Mouse (Mus musculus) midbrain, embryonic 14.5 days (tissue): ENCODE measurements at regions not wholly inside any gene's neighbourhood (a gene's known extent, or its start where the extent isn't known, plus 50 kb on each side); places are given as distances from the start of the nearest gene placed in this dataset.

Experiments used
- ATAC-seq: fragments of 200-750 bp; cut with Nextera tagmentation; 2 replicates; pipeline ENCODE4 v1.8.0; 2017; ENCODE audit warnings: moderate number of reproducible peaks, moderate library complexity; ENCODE audit not compliant: low FRiP score, low TSS enrichment
- DNase-seq: peaks from one replicate; pipeline ENCODE4 v3.0.0-alpha.2; 2015
- H3K27ac ChIP-seq: fragments of 300-500 bp; sonication (generic); replicated peaks from 2 replicates; pipeline ENCODE4 v1.5.1; 2014; ENCODE audit warnings: mild to moderate bottlenecking, low read depth, low read length, moderate library complexity
- H3K27me3 ChIP-seq: fragments of 300-500 bp; sonication (generic); 2 replicates; pipeline ENCODE4 v1.6.1; 2014; ENCODE audit warnings: low read length, control low read depth, mixed read lengths; ENCODE audit not compliant: control insufficient read depth, insufficient read depth
- H3K36me3 ChIP-seq: fragments of 300-500 bp; sonication (generic); 2 replicates; pipeline ENCODE4 v1.6.1; 2014; ENCODE audit warnings: low read length, control low read depth; ENCODE audit not compliant: control insufficient read depth, insufficient read depth
- H3K4me1 ChIP-seq: fragments of 300-500 bp; sonication (generic); 2 replicates; pipeline ENCODE4 v1.6.1; 2014; ENCODE audit warnings: mild to moderate bottlenecking, antibody characterized with exemption, low read length, control low read depth; ENCODE audit not compliant: control insufficient read depth, insufficient read depth
- H3K4me2 ChIP-seq: fragments of 300-500 bp; sonication (generic); 2 replicates; pipeline ENCODE4 v1.6.1; 2014; ENCODE audit warnings: mild to moderate bottlenecking, low read length, moderate library complexity
- H3K4me3 ChIP-seq: fragments of 300-500 bp; sonication (generic); replicated peaks from 2 replicates; pipeline ENCODE4 v1.5.1; 2014; ENCODE audit warnings: low read depth, low read length
- H3K9ac ChIP-seq: fragments of 300-500 bp; sonication (generic); replicated peaks from 2 replicates; pipeline ENCODE4 v1.6.1; 2014; ENCODE audit warnings: mild to moderate bottlenecking, low read length, moderate library complexity
- H3K9me3 ChIP-seq: fragments of 300-500 bp; sonication (generic); 2 replicates; pipeline ENCODE4 v1.6.1; 2016; ENCODE audit warnings: low read length, control low read depth, mixed read lengths; ENCODE audit not compliant: control insufficient read depth
- WGBS: fragments of 180-500 bp; shearing (Covaris S2); extraction: QIAGEN DNeasy Blood & Tissue Kit; methylation state at CpG from one replicate; pipeline ENCODE4 v1.1.7; 2014; 5-methylcytosine and 5-hydroxymethylcytosine counted together

- WGBS = 65% methylated on average over 13 of the region's 13 CpGs
- peak; percentile 42 for DNase-seq
- H3K27ac ChIP-seq = peak overlapping the region; percentile 46; the same call in 1 of the 2 replicates
These were observed 104.8 kb upstream of the Fer start for GRCm38 (mm10) chr17:63757896-63758695.

GRCm38 (mm10) chr17:63758817-63759404, 104.0 kb upstream of the Fer start:
- Histone ChIP-seq H3K27ac (peak overlapping the region; percentile 46), H3K9ac (no peak overlapping the region), H3K4me3 (no peak overlapping the region), H3K4me2 (no peak overlapping the region), H3K9me3 (no peaks in the 10 kb centered on the region), H3K27me3 (no peaks in the 10 kb centered on the region), H3K4me1 (0 out of 2 replicates have a peak, but pooled peaks cover 3% of the 10 kb centered on the region), H3K36me3 (no peaks in the 10 kb centered on the region)
- 63% methylated on average over 7 of the region's 7 CpGs for WGBS
- DNase-seq (peak; percentile 36), ATAC-seq (no peak)

More at GRCm38 (mm10) chr17:63757896-63758695, 104.8 kb upstream of the Fer start:
- no peak overlapping the region for H3K9ac ChIP-seq
- no peaks in the 10 kb centered on the region for H3K9me3 ChIP-seq
- ATAC-seq = peak; percentile 57; the same call in 1 of the 2 replicates
- no peak overlapping the region for H3K4me2 ChIP-seq
- H3K4me1 ChIP-seq = 0 out of 2 replicates have a peak, but pooled peaks cover 3% of the 10 kb centered on the region
- H3K27me3 ChIP-seq = no peaks in the 10 kb centered on the region
- no peak overlapping the region for H3K4me3 ChIP-seq
- no peaks in the 10 kb centered on the region for H3K36me3 ChIP-seq

GRCm38 (mm10) chr17:63761058-63761457, 101.8 kb upstream of the Fer start:
- H3K4me3 ChIP-seq = no peak overlapping the region
- no peaks in the 10 kb centered on the region for H3K36me3 ChIP-seq
- H3K9ac ChIP-seq = no peak overlapping the region
- 0 out of 2 replicates have a peak, but pooled peaks cover 3% of the 10 kb centered on the region for H3K4me1 ChIP-seq
- WGBS = 95% methylated on average over 5 of the region's 5 CpGs
- ATAC-seq = no peak
- no peak for DNase-seq
- H3K9me3 ChIP-seq = no peaks in the 10 kb centered on the region
- H3K27me3 ChIP-seq = no peaks in the 10 kb centered on the region
- H3K27ac ChIP-seq = no peak overlapping the region
- H3K4me2 ChIP-seq = no peak overlapping the region

- WGBS = 98% methylated on average over 6 of the region's 6 CpGs
- Histone ChIP-seq H3K27ac (no peak overlapping the region), H3K36me3 (no peaks in the 10 kb centered on the region), H3K9me3 (no peaks in the 10 kb centered on the region), H3K9ac (no peak overlapping the region), H3K4me1 (no peaks in the 10 kb centered on the region), H3K27me3 (no peaks in the 10 kb centered on the region), H3K4me2 (no peak overlapping the region), H3K4me3 (no peak overlapping the region)
- ATAC-seq (no peak), DNase-seq (no peak)
These were observed 91.8 kb upstream of the Fer start for GRCm38 (mm10) chr17:63771111-63771510.

- Histone ChIP-seq H3K4me2 (no peak overlapping the region), H3K9me3 (no peaks in the 10 kb centered on the region), H3K4me3 (no peak overlapping the region), H3K9ac (no peak overlapping the region), H3K27ac (no peak overlapping the region), H3K27me3 (no peaks in the 10 kb centered on the region), H3K4me1 (no peaks in the 10 kb centered on the region), H3K36me3 (no peaks in the 10 kb centered on the region)
- 60% methylated on average over 19 of the region's 19 CpGs for WGBS
- ATAC-seq = no peak
- DNase-seq = no peak
These were observed 78.3 kb upstream of the Fer start for GRCm38 (mm10) chr17:63784381-63785116.

GRCm38 (mm10) chr17:63786444-63786843, 76.4 kb upstream of the Fer start:
- no peaks in the 10 kb centered on the region for H3K4me1 ChIP-seq

GRCm38 (mm10) chr17:63794352-63794751, 68.5 kb upstream of the Fer start:
- no peak for DNase-seq
- no peak overlapping the region for H3K9ac ChIP-seq
- no peaks in the 10 kb centered on the region for H3K36me3 ChIP-seq
- no peak overlapping the region for H3K27ac ChIP-seq
- H3K4me1 ChIP-seq = no peaks in the 10 kb centered on the region
- no peaks in the 10 kb centered on the region for H3K27me3 ChIP-seq
- whole genome bisulfite sequencing = 83% methylated on average over 6 of the region's 6 CpGs
- ATAC-seq = no peak
- H3K4me2 ChIP-seq = no peak overlapping the region
- H3K9me3 ChIP-seq = no peaks in the 10 kb centered on the region
- H3K4me3 ChIP-seq = no peak overlapping the region

More at GRCm38 (mm10) chr17:63786444-63786843, 76.4 kb upstream of the Fer start:
- no peak overlapping the region for H3K27ac ChIP-seq
- no peaks in the 10 kb centered on the region for H3K9me3 ChIP-seq
- no peak overlapping the region for H3K4me2 ChIP-seq
- no peak for ATAC-seq
- H3K4me3 ChIP-seq = no peak overlapping the region
- H3K27me3 ChIP-seq = no peaks in the 10 kb centered on the region
- WGBS = 90% methylated on average over 11 of the region's 11 CpGs
- no peak for DNase-seq
- no peaks in the 10 kb centered on the region for H3K36me3 ChIP-seq
- no peak overlapping the region for H3K9ac ChIP-seq

- no peak for DNase-seq
- ATAC-seq = no peak
- H3K36me3 ChIP-seq = no peaks in the 10 kb centered on the region
- H3K27ac ChIP-seq = no peak overlapping the region
- WGBS = 92% methylated on average over 6 of the region's 6 CpGs
- no peak overlapping the region for H3K4me3 ChIP-seq
- H3K4me1 ChIP-seq = no peaks in the 10 kb centered on the region
- no peak overlapping the region for H3K9ac ChIP-seq
- no peaks in the 10 kb centered on the region for H3K27me3 ChIP-seq
- no peaks in the 10 kb centered on the region for H3K9me3 ChIP-seq
- no peak overlapping the region for H3K4me2 ChIP-seq
These were observed 64.5 kb upstream of the Fer start for GRCm38 (mm10) chr17:63798381-63798780.
